Mouse (Mus musculus) neural tube, embryonic 14.5 days (tissue): ENCODE data around the gene Ftl1. TPM values are rescaled to one million over a fixed set of nuclear protein-coding genes. Genes with fewer than 3 reads are reported as not detected.

Experiments used
- ATAC-seq: fragments of 200-750 bp; cut with Nextera tagmentation; 2 replicates; pipeline ENCODE4 v1.8.0; 2017; ENCODE audit warnings: low read depth, mild to moderate bottlenecking, moderate TSS enrichment, moderate library complexity
- H3K27ac ChIP-seq: fragments of 300-500 bp; sonication (generic); 2 replicates; pipeline ENCODE4 v1.5.1; 2014; ENCODE audit warnings: low read depth, mild to moderate bottlenecking, control low read depth, low read length, moderate library complexity, mixed read lengths
- H3K27me3 ChIP-seq: fragments of 300-500 bp; sonication (generic); 2 replicates; pipeline ENCODE4 v1.6.1; 2014; ENCODE audit warnings: low read length; ENCODE audit not compliant: control insufficient read depth, insufficient read depth
- H3K36me3 ChIP-seq: fragments of 300-500 bp; sonication (generic); 2 replicates; pipeline ENCODE4 v1.6.1; 2014; ENCODE audit warnings: low read length, mixed read lengths; ENCODE audit not compliant: control insufficient read depth, insufficient read depth
- H3K4me1 ChIP-seq: fragments of 300-500 bp; sonication (generic); 2 replicates; pipeline ENCODE4 v1.6.1; 2014; ENCODE audit warnings: low read length; ENCODE audit not compliant: control insufficient read depth, insufficient read depth
- H3K4me2 ChIP-seq: fragments of 300-500 bp; sonication (generic); 2 replicates; pipeline ENCODE4 v1.6.1; 2014; ENCODE audit warnings: mild to moderate bottlenecking, low read depth, low read length, control low read depth
- H3K4me3 ChIP-seq: fragments of 300-500 bp; sonication (generic); 2 replicates; pipeline ENCODE4 v1.5.1; 2014; ENCODE audit warnings: low read depth, low read length, control low read depth, mixed read lengths
- H3K9ac ChIP-seq: fragments of 300-500 bp; sonication (generic); replicated peaks from 2 replicates; pipeline ENCODE4 v1.6.1; 2014; ENCODE audit warnings: low read depth, mild to moderate bottlenecking, control low read depth, low read length, mixed read lengths
- H3K9me3 ChIP-seq: fragments of 300-500 bp; sonication (generic); 2 replicates; pipeline ENCODE4 v1.6.1; 2016; ENCODE audit warnings: low read length; ENCODE audit not compliant: control insufficient read depth
- WGBS: fragments of 180-500 bp; shearing (Covaris S2); extraction: QIAGEN DNeasy Blood & Tissue Kit; methylation state at CpG from one replicate; pipeline ENCODE4 v1.1.7; 2014; 5-methylcytosine and 5-hydroxymethylcytosine counted together
- polyA plus RNA-seq: library from polyadenylated mRNA; unstranded; fragments of >200 nt; fragmentation: Nextera tagmentation; extraction: Ambion mirVana; gene quantifications from 2 replicates; pipeline ENCODE4 v1.2.1, GENCODE M21; 2014

The Ftl1 gene
- polyA plus RNA-seq, 1 experiment from 2014 or later: 5,088 TPM

DNA sequence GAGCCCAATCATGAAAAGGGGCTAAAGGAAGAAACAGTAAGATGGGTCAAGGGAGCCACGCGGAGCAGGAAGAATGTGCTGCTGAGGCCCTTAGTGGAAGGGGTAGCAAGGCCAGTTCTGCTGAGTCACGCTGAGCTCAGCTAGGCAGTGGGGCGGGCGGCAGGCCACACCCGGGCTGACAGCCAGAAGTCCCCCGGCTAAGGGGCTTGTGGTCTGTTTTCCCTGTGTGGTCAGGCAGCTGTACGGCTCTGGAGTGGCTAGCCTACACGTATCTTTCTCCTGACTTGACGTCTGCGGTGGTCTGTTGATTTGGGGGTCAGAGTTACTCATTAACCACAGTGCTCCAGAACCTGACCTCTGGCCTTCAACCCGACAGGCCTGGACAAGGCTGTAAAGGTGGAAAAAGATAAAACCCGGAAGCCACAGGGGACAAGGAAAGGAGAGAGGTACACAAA is 1.2 kb upstream of the Ftl1 start:
- no peak overlapping the region for H3K4me2 ChIP-seq

GRCm38 (mm10) chr7:45460377-45460776 is 693 bp upstream of the Ftl1 start:
- peak overlapping the region; percentile 44 for H3K9ac ChIP-seq
- H3K9me3 ChIP-seq: no peaks in the 10 kb centered on the region
- WGBS: 77% methylated on average over 7 of the region's 7 CpGs
- no peak for ATAC-seq
- H3K27ac ChIP-seq: peak overlapping the region; percentile 70
- peak overlapping the region; percentile 78 for H3K4me3 ChIP-seq
- H3K27me3 ChIP-seq: no peaks in the 10 kb centered on the region
- H3K4me2 ChIP-seq: peak overlapping the region; percentile 54
- peaks cover 27% of the 10 kb centered on the region for H3K4me1 ChIP-seq
- peaks cover 28% of the 10 kb centered on the region for H3K36me3 ChIP-seq

More for the DNA sequence above, 1.2 kb upstream of the Ftl1 start:
- Histone ChIP-seq H3K27ac (peak overlapping the region; percentile 70), H3K36me3 (peaks cover 28% of the 10 kb centered on the region), H3K9ac (no peak overlapping the region), H3K4me3 (no peak overlapping the region), H3K4me1 (peaks cover 32% of the 10 kb centered on the region), H3K27me3 (no peaks in the 10 kb centered on the region), H3K9me3 (no peaks in the 10 kb centered on the region)
- 19% methylated on average over 12 of the region's 13 CpGs for WGBS
- ATAC-seq: no peak

DNA sequence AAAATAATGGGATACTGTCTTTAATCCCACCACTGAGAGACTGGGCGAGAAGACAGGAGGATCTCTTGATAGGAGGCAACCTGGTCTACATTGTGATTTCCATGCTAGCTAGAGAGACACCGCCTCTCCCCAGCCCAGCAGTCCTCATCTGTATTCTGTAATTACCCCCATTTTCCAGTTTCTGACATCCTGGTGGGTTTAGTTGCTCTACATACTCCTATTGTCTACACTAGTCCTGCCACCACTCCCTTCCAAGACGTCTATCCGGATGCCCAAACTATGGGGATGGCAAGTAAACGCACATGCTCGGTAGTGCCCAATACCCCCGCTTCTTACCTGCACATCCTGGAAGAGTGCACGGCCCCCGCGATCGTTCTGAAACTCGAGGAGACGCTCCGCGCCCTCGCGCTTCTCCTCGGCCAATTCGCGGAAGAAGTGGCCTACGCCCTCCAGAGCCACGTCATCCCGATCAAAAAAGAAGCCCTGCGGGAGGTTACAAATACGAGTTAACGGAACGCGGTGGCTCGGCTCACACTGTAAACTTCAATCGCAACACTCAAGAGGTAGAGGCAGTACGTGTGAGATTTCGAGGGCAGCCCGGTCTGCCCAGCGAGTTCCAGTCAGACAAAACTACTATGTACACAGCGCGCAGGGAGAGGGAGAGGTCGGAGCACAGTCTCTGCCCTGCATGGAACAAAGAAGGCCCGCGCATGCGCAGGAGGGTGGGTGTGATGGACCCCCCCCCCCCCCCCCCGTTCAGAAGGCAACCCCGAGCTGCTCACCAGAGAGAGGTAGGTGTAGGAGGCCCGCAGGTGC is 728 bp downstream of the Ftl1 start:
- Histone ChIP-seq H3K9me3 (no peaks in the 10 kb centered on the region), H3K4me3 (peak overlapping the region; percentile 78), H3K36me3 (peaks cover 32% of the 10 kb centered on the region), H3K9ac (peak overlapping the region; percentile 81), H3K4me1 (peaks cover 24% of the 10 kb centered on the region), H3K27me3 (no peaks in the 10 kb centered on the region), H3K27ac (peak overlapping the region; percentile 94), H3K4me2 (peak overlapping the region; percentile 94)
- peak; percentile 76 for ATAC-seq
- WGBS: under 1% methylated on average over 43 of the region's 43 CpGs

- H3K4me3 ChIP-seq: peak overlapping the region; percentile 78
- no peaks in the 10 kb centered on the region for H3K27me3 ChIP-seq
- no peaks in the 10 kb centered on the region for H3K9me3 ChIP-seq
- peaks cover 24% of the 10 kb centered on the region for H3K4me1 ChIP-seq
- H3K4me2 ChIP-seq: peak overlapping the region; percentile 94
- 68% methylated on average over 10 of the region's 10 CpGs for WGBS
- no peak for ATAC-seq
- no peak overlapping the region for H3K27ac ChIP-seq
- H3K36me3 ChIP-seq: peaks cover 30% of the 10 kb centered on the region
- H3K9ac ChIP-seq: peak overlapping the region; percentile 81
Observed at GRCm38 (mm10) chr7:45457204-45458060, 2.3 kb downstream of the Ftl1 start.

DNA sequence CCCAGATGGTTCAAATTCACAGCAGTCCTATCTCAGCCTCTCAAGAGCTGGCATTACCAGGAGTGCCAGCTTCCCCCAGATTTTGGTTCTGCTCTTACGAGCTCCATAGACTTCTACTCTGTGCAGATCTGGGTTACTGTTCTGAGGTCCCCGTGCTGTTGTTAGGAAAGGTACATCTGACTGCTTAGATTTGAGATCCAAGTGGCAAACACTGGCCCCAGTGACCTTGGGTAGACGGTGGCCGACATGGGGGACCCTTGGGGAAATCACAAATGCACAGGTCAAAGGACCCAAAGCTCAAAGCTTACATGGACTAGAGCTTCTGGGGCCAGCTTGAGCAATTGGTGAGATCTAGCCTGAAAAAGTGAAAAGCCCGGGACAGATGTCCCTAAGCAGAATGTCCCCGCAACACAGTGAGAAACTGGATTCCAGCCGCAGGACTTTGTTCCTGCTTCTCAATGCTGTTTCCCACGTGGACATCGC is 2.9 kb downstream of the Ftl1 start:
- Histone ChIP-seq H3K36me3 (peaks cover 26% of the 10 kb centered on the region), H3K4me2 (peak overlapping the region; percentile 94), H3K27ac (no peak overlapping the region), H3K27me3 (no peaks in the 10 kb centered on the region), H3K9ac (peak overlapping the region; percentile 81; the same call in 1 of the 2 replicates), H3K4me3 (peak overlapping the region; percentile 78; the same call in 1 of the 2 replicates), H3K4me1 (peaks cover 24% of the 10 kb centered on the region), H3K9me3 (no peaks in the 10 kb centered on the region)
- WGBS: 54% methylated on average over 9 of the region's 9 CpGs
- ATAC-seq: no peak

GRCm38 (mm10) chr7:45455932-45456696 is 3.6 kb downstream of the Ftl1 start:
- no peak for ATAC-seq
- Histone ChIP-seq H3K27ac (no peak overlapping the region), H3K4me1 (peaks cover 24% of the 10 kb centered on the region), H3K36me3 (peaks cover 24% of the 10 kb centered on the region), H3K4me3 (no peak overlapping the region), H3K4me2 (no peak overlapping the region), H3K9me3 (no peaks in the 10 kb centered on the region), H3K9ac (no peak overlapping the region), H3K27me3 (no peaks in the 10 kb centered on the region)
- 83% methylated on average over 13 of the region's 13 CpGs for WGBS

GRCm38 (mm10) chr7:45454971-45455370 is 4.7 kb downstream of the Ftl1 start:
- 87% methylated on average over 15 of the region's 15 CpGs for WGBS
- Histone ChIP-seq H3K4me2 (no peak overlapping the region), H3K36me3 (peaks cover 24% of the 10 kb centered on the region), H3K27me3 (no peaks in the 10 kb centered on the region), H3K27ac (no peak overlapping the region), H3K9me3 (no peaks in the 10 kb centered on the region), H3K4me3 (no peak overlapping the region), H3K4me1 (peaks cover 17% of the 10 kb centered on the region), H3K9ac (no peak overlapping the region)
- no peak for ATAC-seq

DNA sequence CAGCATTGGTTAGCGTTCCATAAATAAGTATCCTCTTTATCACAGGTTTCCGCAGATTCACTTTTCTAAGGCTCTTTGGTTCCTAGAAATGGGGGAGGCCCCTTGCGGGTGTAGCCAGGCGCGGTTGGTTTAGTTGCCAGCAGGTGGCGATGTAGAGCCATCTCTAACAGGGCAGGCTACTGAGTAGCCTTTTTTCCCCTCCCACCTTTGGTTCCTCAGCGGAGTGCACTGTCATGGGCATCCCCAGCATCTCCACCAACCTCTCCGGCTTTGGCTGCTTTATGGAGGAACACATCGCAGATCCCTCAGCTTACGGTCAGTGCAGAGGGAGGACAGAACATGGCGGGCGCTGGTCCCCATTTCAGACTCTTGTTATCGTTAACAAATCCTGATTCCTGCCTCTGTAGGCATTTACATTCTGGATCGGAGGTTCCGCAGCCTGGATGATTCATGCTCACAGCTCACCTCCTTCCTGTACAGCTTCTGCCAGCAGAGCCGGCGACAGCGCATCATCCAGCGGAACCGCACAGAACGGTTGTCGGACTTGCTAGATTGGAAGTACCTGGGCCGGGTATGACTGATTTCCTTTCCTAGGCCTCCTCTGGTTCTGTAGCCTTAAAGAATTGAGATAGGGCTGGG is 8.2 kb downstream of the Ftl1 start:
- H3K27ac ChIP-seq: no peak overlapping the region
- no peak overlapping the region for H3K4me3 ChIP-seq

More for the DNA sequence above, 8.2 kb downstream of the Ftl1 start:
- Histone ChIP-seq H3K4me2 (no peak overlapping the region), H3K36me3 (peaks cover 11% of the 10 kb centered on the region; the same call in 1 of the 2 replicates), H3K27me3 (no peaks in the 10 kb centered on the region), H3K4me1 (no peaks in the 10 kb centered on the region), H3K9ac (no peak overlapping the region), H3K9me3 (no peaks in the 10 kb centered on the region)
- ATAC-seq: peak; percentile 77
- WGBS: 51% methylated on average over 23 of the region's 23 CpGs
